Mouse (Mus musculus): ENCODE measurements at regions not wholly inside any gene's neighbourhood (a gene's known extent, or its start where the extent isn't known, plus 50 kb on each side); places are given as distances from the start of the nearest gene placed in this dataset.

DNA sequence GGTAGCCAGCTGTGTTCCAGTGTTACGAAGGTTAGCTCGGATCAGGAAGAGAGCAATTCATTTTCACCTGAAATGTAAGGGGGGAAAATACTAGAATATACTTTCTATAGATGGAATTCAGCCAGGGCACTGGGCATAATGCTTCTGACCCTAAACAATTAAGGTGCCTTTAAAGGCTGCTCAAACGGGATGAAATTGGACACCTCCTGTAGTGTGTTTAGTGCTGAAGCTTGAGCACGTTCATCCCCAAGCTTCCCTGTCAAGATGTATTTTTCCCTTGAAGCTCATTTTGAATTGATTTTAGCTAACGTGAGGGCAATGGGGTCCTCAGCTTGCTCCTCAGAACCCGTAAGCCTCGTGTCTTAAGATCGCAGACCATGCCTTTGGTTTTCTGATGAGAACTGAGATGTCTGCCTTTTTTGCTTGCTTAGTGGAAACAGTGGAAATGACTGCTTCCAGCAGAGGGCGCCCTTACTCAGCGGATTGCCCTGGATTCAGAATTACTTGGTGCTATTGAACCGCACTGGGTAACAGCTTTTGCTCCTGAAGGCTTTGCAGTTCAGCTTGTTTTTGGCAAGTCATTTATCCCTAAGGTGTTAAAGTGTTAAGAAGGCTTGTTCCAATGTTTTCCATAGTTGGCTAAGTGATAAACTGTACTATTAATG lies 74.6 kb upstream of the Fermt1 start:
- Histone ChIP-seq H3K4me1 (ENCODE audit: control insufficient read depth, insufficient read depth, low read depth, low read length) (peaks cover 2% of the 10 kb centered on the region; the same call in 1 of the 2 replicates), H3K4me3 (ENCODE audit: low read length) (no peak overlapping the region), H3K4me2 (ENCODE audit: low read length) (peak overlapping the region; percentile 49), H3K36me3 (ENCODE audit: control insufficient read depth, insufficient read depth, low read length) (no peaks in the 10 kb centered on the region), H3K27me3 (replicated peaks; ENCODE audit: control insufficient read depth, insufficient read depth, low read length) (0 out of 2 replicates have a peak, but pooled peaks cover 3% of the 10 kb centered on the region), H3K9ac (ENCODE audit: low read depth, low read length) (no peak overlapping the region), H3K27ac (ENCODE audit: low read depth, low read length) (no peak overlapping the region), H3K9me3 (ENCODE audit: control insufficient read depth, low read length) (no peaks in the 10 kb centered on the region)
- WGBS, result 24% methylated on average over 11 of the region's 11 CpGs
- peak; percentile 84; the same call in 1 of the 2 replicates for ATAC-seq

GRCm38 (mm10) chr2:133021244-133021643 lies 75.5 kb upstream of the Fermt1 start:
- Histone ChIP-seq H3K27ac (ENCODE audit: low read depth, low read length) (no peak overlapping the region), H3K9me3 (ENCODE audit: control insufficient read depth, low read length) (no peaks in the 10 kb centered on the region), H3K9ac (ENCODE audit: low read depth, low read length) (no peak overlapping the region), H3K4me3 (ENCODE audit: low read length) (no peak overlapping the region), H3K36me3 (ENCODE audit: control insufficient read depth, insufficient read depth, low read length) (no peaks in the 10 kb centered on the region), H3K4me1 (ENCODE audit: control insufficient read depth, insufficient read depth, low read depth, low read length) (peaks cover 2% of the 10 kb centered on the region; the same call in 1 of the 2 replicates), H3K4me2 (ENCODE audit: low read length) (no peak overlapping the region), H3K27me3 (replicated peaks; ENCODE audit: control insufficient read depth, insufficient read depth, low read length) (0 out of 2 replicates have a peak, but pooled peaks cover 3% of the 10 kb centered on the region)
- 93% methylated on average over 3 of the region's 3 CpGs for WGBS
- ATAC-seq, result no peak

GRCm38 (mm10) chr2:133027038-133027437 lies 81.3 kb upstream of the Fermt1 start:
- Histone ChIP-seq H3K9me3 (ENCODE audit: control insufficient read depth, low read length) (no peaks in the 10 kb centered on the region), H3K36me3 (ENCODE audit: control insufficient read depth, insufficient read depth, low read length) (no peaks in the 10 kb centered on the region), H3K4me1 (ENCODE audit: control insufficient read depth, insufficient read depth, low read depth, low read length) (no peaks in the 10 kb centered on the region), H3K27me3 (replicated peaks; ENCODE audit: control insufficient read depth, insufficient read depth, low read length) (no peaks in the 10 kb centered on the region), H3K27ac (ENCODE audit: low read depth, low read length) (no peak overlapping the region), H3K4me3 (ENCODE audit: low read length) (no peak overlapping the region), H3K4me2 (ENCODE audit: low read length) (no peak overlapping the region), H3K9ac (ENCODE audit: low read depth, low read length) (no peak overlapping the region)
- no peak for ATAC-seq
- WGBS, result 75% methylated on average over 2 of the region's 2 CpGs

GRCm38 (mm10) chr2:133035421-133035820 lies 89.7 kb upstream of the Fermt1 start:
- Histone ChIP-seq H3K27me3 (replicated peaks; ENCODE audit: control insufficient read depth, insufficient read depth, low read length) (no peaks in the 10 kb centered on the region), H3K4me1 (ENCODE audit: control insufficient read depth, insufficient read depth, low read depth, low read length) (no peaks in the 10 kb centered on the region), H3K4me3 (ENCODE audit: low read length) (no peak overlapping the region), H3K27ac (ENCODE audit: low read depth, low read length) (no peak overlapping the region), H3K4me2 (ENCODE audit: low read length) (no peak overlapping the region), H3K9me3 (ENCODE audit: control insufficient read depth, low read length) (no peaks in the 10 kb centered on the region), H3K9ac (ENCODE audit: low read depth, low read length) (no peak overlapping the region), H3K36me3 (ENCODE audit: control insufficient read depth, insufficient read depth, low read length) (no peaks in the 10 kb centered on the region)
- ATAC-seq, result no peak
- WGBS, result 86% methylated on average over 3 of the region's 3 CpGs

GRCm38 (mm10) chr2:133040708-133041107 lies 95.0 kb upstream of the Fermt1 start:
- H3K27me3 ChIP-seq (replicated peaks; ENCODE audit: control insufficient read depth, insufficient read depth, low read length), result no peaks in the 10 kb centered on the region
- H3K4me2 ChIP-seq (ENCODE audit: low read length), result no peak overlapping the region
- no peak overlapping the region for H3K9ac ChIP-seq (ENCODE audit: low read depth, low read length)
- ATAC-seq, result no peak
- no peaks in the 10 kb centered on the region for H3K9me3 ChIP-seq (ENCODE audit: control insufficient read depth, low read length)
- H3K36me3 ChIP-seq (ENCODE audit: control insufficient read depth, insufficient read depth, low read length), result no peaks in the 10 kb centered on the region
- 94% methylated on average over 1 of the region's 1 CpGs for WGBS
- H3K4me1 ChIP-seq (ENCODE audit: control insufficient read depth, insufficient read depth, low read depth, low read length), result no peaks in the 10 kb centered on the region
- no peak overlapping the region for H3K27ac ChIP-seq (ENCODE audit: low read depth, low read length)
- no peak overlapping the region for H3K4me3 ChIP-seq (ENCODE audit: low read length)

GRCm38 (mm10) chr2:133077698-133078356 lies 132.1 kb upstream of the Fermt1 start:
- Histone ChIP-seq H3K36me3 (ENCODE audit: control insufficient read depth, insufficient read depth, low read length) (no peaks in the 10 kb centered on the region), H3K4me1 (ENCODE audit: control insufficient read depth, insufficient read depth, low read depth, low read length) (no peaks in the 10 kb centered on the region), H3K27me3 (replicated peaks; ENCODE audit: control insufficient read depth, insufficient read depth, low read length) (no peaks in the 10 kb centered on the region), H3K27ac (ENCODE audit: low read depth, low read length) (no peak overlapping the region), H3K9me3 (ENCODE audit: control insufficient read depth, low read length) (no peaks in the 10 kb centered on the region), H3K9ac (ENCODE audit: low read depth, low read length) (no peak overlapping the region), H3K4me2 (ENCODE audit: low read length) (no peak overlapping the region), H3K4me3 (ENCODE audit: low read length) (no peak overlapping the region)
- ATAC-seq, result peak; percentile 60
- 72% methylated on average over 11 of the region's 11 CpGs for WGBS

- H3K27me3 ChIP-seq (replicated peaks; ENCODE audit: control insufficient read depth, insufficient read depth, low read length), result no peaks in the 10 kb centered on the region
- no peak overlapping the region for H3K4me3 ChIP-seq (ENCODE audit: low read length)
- 89% methylated on average over 7 of the region's 7 CpGs for WGBS
- H3K4me1 ChIP-seq (ENCODE audit: control insufficient read depth, insufficient read depth, low read depth, low read length), result no peaks in the 10 kb centered on the region
- no peaks in the 10 kb centered on the region for H3K36me3 ChIP-seq (ENCODE audit: control insufficient read depth, insufficient read depth, low read length)
- no peak overlapping the region for H3K9ac ChIP-seq (ENCODE audit: low read depth, low read length)
- no peak for ATAC-seq
- H3K27ac ChIP-seq (ENCODE audit: low read depth, low read length), result no peak overlapping the region
- no peaks in the 10 kb centered on the region for H3K9me3 ChIP-seq (ENCODE audit: control insufficient read depth, low read length)
- H3K4me2 ChIP-seq (ENCODE audit: low read length), result no peak overlapping the region
These were observed 145.3 kb upstream of the Fermt1 start for GRCm38 (mm10) chr2:133090976-133091375.

GRCm38 (mm10) chr2:133113642-133114041 lies 167.9 kb upstream of the Fermt1 start:
- 29% methylated on average over 10 of the region's 10 CpGs for whole genome bisulfite sequencing
- Histone ChIP-seq H3K27me3 (replicated peaks; ENCODE audit: control insufficient read depth, insufficient read depth, low read length) (no peaks in the 10 kb centered on the region; the same call in 1 of the 2 replicates), H3K9me3 (ENCODE audit: control insufficient read depth, low read length) (no peaks in the 10 kb centered on the region), H3K4me3 (ENCODE audit: low read length) (no peak overlapping the region), H3K4me2 (ENCODE audit: low read length) (no peak overlapping the region), H3K9ac (ENCODE audit: low read depth, low read length) (no peak overlapping the region), H3K4me1 (ENCODE audit: control insufficient read depth, insufficient read depth, low read depth, low read length) (no peaks in the 10 kb centered on the region), H3K36me3 (ENCODE audit: control insufficient read depth, insufficient read depth, low read length) (no peaks in the 10 kb centered on the region), H3K27ac (ENCODE audit: low read depth, low read length) (no peak overlapping the region)
- peak; percentile 48; the same call in 1 of the 2 replicates for ATAC-seq

- H3K36me3 ChIP-seq (ENCODE audit: control insufficient read depth, insufficient read depth, low read length), result no peaks in the 10 kb centered on the region
- ATAC-seq, result no peak
- no peak overlapping the region for H3K9ac ChIP-seq (ENCODE audit: low read depth, low read length)
- 81% methylated on average over 14 of the region's 14 CpGs for WGBS
- no peak overlapping the region for H3K4me3 ChIP-seq (ENCODE audit: low read length)
- no peak overlapping the region for H3K27ac ChIP-seq (ENCODE audit: low read depth, low read length)
- H3K27me3 ChIP-seq (replicated peaks; ENCODE audit: control insufficient read depth, insufficient read depth, low read length), result no peaks in the 10 kb centered on the region
- H3K4me2 ChIP-seq (ENCODE audit: low read length), result no peak overlapping the region
- no peaks in the 10 kb centered on the region for H3K9me3 ChIP-seq (ENCODE audit: control insufficient read depth, low read length)
- no peaks in the 10 kb centered on the region for H3K4me1 ChIP-seq (ENCODE audit: control insufficient read depth, insufficient read depth, low read depth, low read length)
These were observed 172.9 kb upstream of the Fermt1 start for GRCm38 (mm10) chr2:133118651-133119050.
